ENCODE assay signal across 8 mouse cellular contexts in genomic region chr19:43623913-43624312, GRCm38 (mm10). TPM values are rescaled to one million over a fixed set of nuclear protein-coding genes. Genes with fewer than 3 reads are reported as not detected.
DNase-seq lines count a peak whose midpoint lies in the region; ATAC-seq and TF ChIP-seq lines count a peak whose summit lies in the region.

No protein-coding gene starts in this region.

- TF ChIP-seq POLR2A in kidney, adult 2 months (IDR thresholded peaks at IDR 0.05; ENCODE audit: low read depth, low read length) = no peak

- ATAC-seq in midbrain, embryonic 14.5 days (ENCODE audit: low FRiP score, low TSS enrichment) = no peak
- ATAC-seq in heart, embryonic 11.5 days (replicated peaks; ENCODE audit: insufficient number of reproducible peaks, low FRiP score, low TSS enrichment) = no peak

- peak; percentile 18 to 38 for DNase-seq in layer of hippocampus, adult 2 months (ENCODE audit: low spot score in 2 of 2)
- no peak for DNase-seq in layer of hippocampus, postnatal 36 days
- peak; percentile 69 for DNase-seq in adrenal gland, postnatal 10 days
- peak; percentile 83 for DNase-seq in kidney, adult 2 months
- DNase-seq in midbrain, embryonic 14.5 days = peak; percentile 51
- peak; percentile 68 for DNase-seq in thymus, postnatal 4 days

- H3K27me3 ChIP-seq in E14TG2a.4 (ENCODE audit: insufficient read depth, low read length) = peaks cover 44% of the 10 kb centered on the region
- H3K27me3 ChIP-seq in kidney, adult 2 months (replicated peaks; ENCODE audit: control insufficient read depth, insufficient read depth, low read length) = no peaks in the 10 kb centered on the region
- peaks cover 55% of the 10 kb centered on the region for H3K27me3 ChIP-seq in midbrain, embryonic 14.5 days (ENCODE audit: control insufficient read depth, insufficient read depth, low read length)
- peaks cover 63% of the 10 kb centered on the region for H3K27me3 ChIP-seq in heart, embryonic 11.5 days (ENCODE audit: control insufficient read depth, insufficient read depth, low read length)

- peaks cover 21% of the 10 kb centered on the region for H3K4me1 ChIP-seq in E14TG2a.4 (replicated peaks; ENCODE audit: low read depth, low read length)
- H3K4me1 ChIP-seq in kidney, adult 2 months (ENCODE audit: control insufficient read depth, insufficient read depth, low read length) = no peaks in the 10 kb centered on the region
- no peaks in the 10 kb centered on the region for H3K4me1 ChIP-seq in midbrain, embryonic 14.5 days (ENCODE audit: control insufficient read depth, insufficient read depth, low read length)
- H3K4me1 ChIP-seq in heart, embryonic 11.5 days (ENCODE audit: control insufficient read depth, insufficient read depth, low read length) = no peaks in the 10 kb centered on the region

- 36% methylated on average over 4 of the region's 4 CpGs for WGBS in kidney, adult 2 months
- WGBS in midbrain, embryonic 14.5 days = 50% methylated on average over 4 of the region's 4 CpGs
- WGBS in heart, embryonic 11.5 days (ENCODE audit: insufficient replicate concordance) = 34% methylated on average over 4 of the region's 4 CpGs

- H3K36me3 ChIP-seq in E14TG2a.4 (ENCODE audit: insufficient read depth, low read length) = no peaks in the 10 kb centered on the region
- H3K36me3 ChIP-seq in kidney, adult 2 months (ENCODE audit: control insufficient read depth, insufficient read depth, low read length) = no peaks in the 10 kb centered on the region
- no peaks in the 10 kb centered on the region for H3K36me3 ChIP-seq in midbrain, embryonic 14.5 days (ENCODE audit: control insufficient read depth, insufficient read depth, low read length)
- H3K36me3 ChIP-seq in heart, embryonic 11.5 days (ENCODE audit: control insufficient read depth, insufficient read depth, low read length) = no peaks in the 10 kb centered on the region

- peak; percentile 83 for TF ChIP-seq CTCF in layer of hippocampus, adult 2 months (conservative IDR thresholded peaks at IDR 0.05)
- peak; percentile 45 for TF ChIP-seq CTCF in E14TG2a.4 (conservative IDR thresholded peaks at IDR 0.05; ENCODE audit: low read length)
- TF ChIP-seq CTCF in kidney, adult 2 months (conservative IDR thresholded peaks at IDR 0.05; ENCODE audit: insufficient read depth, insufficient read length, low read depth, low read length) = peak; percentile 97

- H3K4me2 ChIP-seq in midbrain, embryonic 14.5 days (ENCODE audit: low read length) = no peak overlapping the region
- no peak overlapping the region for H3K4me2 ChIP-seq in heart, embryonic 11.5 days

- H3K27ac ChIP-seq in layer of hippocampus, adult 2 months = no peak overlapping the region
- H3K27ac ChIP-seq in kidney, adult 2 months (ENCODE audit: insufficient read depth, low read depth, low read length) = no peak overlapping the region
- H3K27ac ChIP-seq in midbrain, embryonic 14.5 days (replicated peaks; ENCODE audit: low read depth, low read length) = no peak overlapping the region
- no peak overlapping the region for H3K27ac ChIP-seq in heart, embryonic 11.5 days (ENCODE audit: low read depth, low read length)

- H3K9ac ChIP-seq in midbrain, embryonic 14.5 days (replicated peaks; ENCODE audit: low read length) = no peak overlapping the region
- H3K9ac ChIP-seq in heart, embryonic 11.5 days (ENCODE audit: low read depth, low read length) = no peak overlapping the region

- no peaks in the 10 kb centered on the region for H3K9me3 ChIP-seq in E14TG2a.4 (ENCODE audit: low read length)
- H3K9me3 ChIP-seq in midbrain, embryonic 14.5 days (ENCODE audit: control insufficient read depth, low read length) = no peaks in the 10 kb centered on the region
- no peaks in the 10 kb centered on the region for H3K9me3 ChIP-seq in heart, embryonic 11.5 days (replicated peaks; ENCODE audit: control insufficient read depth, low read length)

- H3K4me3 ChIP-seq in layer of hippocampus, adult 2 months = no peak overlapping the region
- no peak overlapping the region for H3K4me3 ChIP-seq in E14TG2a.4 (replicated peaks; ENCODE audit: low read length)
- H3K4me3 ChIP-seq in kidney, adult 2 months (ENCODE audit: insufficient read depth, low read depth, low read length) = no peak overlapping the region
- no peak overlapping the region for H3K4me3 ChIP-seq in midbrain, embryonic 14.5 days (replicated peaks; ENCODE audit: low read depth, low read length)
- H3K4me3 ChIP-seq in heart, embryonic 11.5 days (ENCODE audit: low read depth, low read length) = no peak overlapping the region

RNA-seq across cellular contexts. Expression of gene Nkx2-3, which starts 11.8 kb away (rescaled TPM):
- total RNA-seq in layer of hippocampus, adult 2 months (2021) = not detected
- not detected for total RNA-seq in layer of hippocampus, postnatal 36 days (2021)
- total RNA-seq in adrenal gland, postnatal 10 days (2021) = under 1 TPM in 1 of 2 experiments, not detected in 1; 0.12 TPM
- not detected in 2 replicates for polyA plus RNA-seq in kidney, adult 2 months (2012; rRNA removed)
- 0.30 and 0.62 TPM in 2 replicates for polyA plus RNA-seq in midbrain, embryonic 14.5 days (2014; fragmentation: Nextera tagmentation; extraction: Ambion mirVana)
- not detected in 2 replicates for polyA plus RNA-seq in heart, embryonic 11.5 days (2014; fragmentation: Nextera tagmentation; extraction: Ambion mirVana)

RNA-seq across cellular contexts. Expression of gene Slc25a28, which starts 50.8 kb away (rescaled TPM):
- 10 to 100 TPM; 44.3 to 45.2 TPM for total RNA-seq in layer of hippocampus, adult 2 months (2021)
- 10 to 100 TPM; 43.3 to 43.6 TPM for total RNA-seq in layer of hippocampus, postnatal 36 days (2021)
- 10 to 100 TPM; 54.9 to 59.2 TPM for total RNA-seq in adrenal gland, postnatal 10 days (2021)
- 83.2 and 93.1 TPM in 2 replicates for polyA plus RNA-seq in kidney, adult 2 months (2012; rRNA removed)
- 10.8 and 16.7 TPM in 2 replicates for polyA plus RNA-seq in midbrain, embryonic 14.5 days (2014; fragmentation: Nextera tagmentation; extraction: Ambion mirVana)
- 5.7 and 9.5 TPM in 2 replicates for polyA plus RNA-seq in heart, embryonic 11.5 days (2014; fragmentation: Nextera tagmentation; extraction: Ambion mirVana)

Comparison
In these comparisons a context has a peak if more than half of its experiments do, and no peak if none do; other contexts are left out.
1. DNase-seq: peak in layer of hippocampus, adult 2 months (2 of 2), adrenal gland, postnatal 10 days (single experiment), kidney, adult 2 months (single experiment), midbrain, embryonic 14.5 days (single experiment) and thymus, postnatal 4 days (single experiment); none in layer of hippocampus, postnatal 36 days (0 of 2).
2. CTCF ChIP-seq: peak in every context shown above with its lines; median percentile 97 in kidney, adult 2 months; 83 in layer of hippocampus, adult 2 months; 45 in E14TG2a.4.